Mouse (Mus musculus) kidney, embryonic 15.5 days (tissue): Measurements from ENCODE around the gene Relb. TPM values are rescaled to one million over a fixed set of nuclear protein-coding genes. Genes with fewer than 3 reads are reported as not detected.
A peak's percentile ranks its signal among the peaks of the same experiment; 100 is the strongest.

Source experiments
- ATAC-seq: fragments of 200-750 bp; cut with Nextera tagmentation; replicated peaks from 2 replicates; pipeline ENCODE4 v1.8.0; 2017; ENCODE audit warnings: moderate TSS enrichment; ENCODE audit not compliant: low FRiP score
- H3K27ac ChIP-seq: fragments of 300-500 bp; sonication (generic); 2 replicates; pipeline ENCODE4 v1.5.1; 2015; ENCODE audit warnings: mild to moderate bottlenecking, inconsistent platforms
- H3K27me3 ChIP-seq: fragments of 300-500 bp; sonication (generic); 2 replicates; pipeline ENCODE4 v1.6.1; 2015; ENCODE audit warnings: inconsistent platforms
- H3K36me3 ChIP-seq: fragments of 300-500 bp; sonication (generic); 2 replicates; pipeline ENCODE4 v1.6.1; 2015; ENCODE audit warnings: inconsistent platforms
- H3K4me1 ChIP-seq: fragments of 300-500 bp; sonication (generic); 2 replicates; pipeline ENCODE4 v1.6.1; 2015; ENCODE audit warnings: inconsistent platforms
- H3K4me2 ChIP-seq: fragments of 300-500 bp; sonication (generic); 2 replicates; pipeline ENCODE4 v1.6.1; 2015; ENCODE audit warnings: moderate library complexity, mild to moderate bottlenecking, inconsistent platforms
- H3K4me3 ChIP-seq: fragments of 300-500 bp; sonication (generic); replicated peaks from 2 replicates; pipeline ENCODE4 v1.5.1; 2015; ENCODE audit warnings: mild to moderate bottlenecking, inconsistent platforms
- H3K9ac ChIP-seq: fragments of 300-500 bp; sonication (generic); 2 replicates; pipeline ENCODE4 v1.6.1; 2015; ENCODE audit warnings: mild to moderate bottlenecking, inconsistent platforms
- H3K9me3 ChIP-seq: fragments of 300-500 bp; sonication (generic); replicated peaks from 2 replicates; pipeline ENCODE4 v1.6.1; 2016; ENCODE audit warnings: inconsistent platforms
- WGBS: fragments of 180-500 bp; shearing (Covaris S2); methylation state at CpG from one replicate; pipeline ENCODE4 v1.1.7; 2015; ENCODE audit warnings: mixed read lengths; 5-methylcytosine and 5-hydroxymethylcytosine counted together
- polyA plus RNA-seq: library from polyadenylated mRNA; unstranded; fragments of >200 nt; fragmentation: Nextera tagmentation; extraction: Ambion mirVana; gene quantifications from 2 replicates; pipeline ENCODE4 v1.2.1, GENCODE M21; 2015

Relb gene
- 8.8 and 10.0 TPM in 2 replicates for polyA plus RNA-seq

DNA sequence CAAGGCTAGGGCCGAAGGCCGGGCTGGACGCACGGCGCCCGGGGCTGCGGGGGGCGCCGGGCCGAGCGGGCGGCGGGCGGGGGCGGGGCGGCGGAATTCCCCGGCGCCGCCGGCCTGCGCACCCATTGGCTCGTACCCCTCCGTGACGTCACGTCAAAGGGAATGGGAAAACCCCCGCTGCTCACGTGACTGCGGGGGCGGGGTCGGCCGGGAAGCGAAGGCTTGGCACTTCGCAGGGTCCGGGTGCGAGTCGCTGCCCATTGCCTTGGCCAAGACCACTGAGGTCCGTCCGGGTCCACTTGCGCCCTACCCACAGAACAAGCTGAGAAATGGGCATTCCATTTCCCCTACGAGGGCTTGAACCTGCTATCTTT, at the start of gene Relb:
Gene Relb, minus strand, starts transcription at position 78 of the 374 bp plus-strand sequence.
- WGBS, result under 1% methylated on average over 39 of the region's 41 CpGs
- Histone ChIP-seq H3K36me3 (peaks cover 27% of the 10 kb centered on the region), H3K4me3 (peak within 1 kb of the TSS; percentile 69), H3K4me2 (peak within 1 kb of the TSS; percentile 90), H3K9me3 (no peaks in the 10 kb centered on the region), H3K9ac (peak within 1 kb of the TSS; percentile 41), H3K4me1 (peaks cover 12% of the 10 kb centered on the region; the same call in 1 of the 2 replicates), H3K27ac (peak within 1 kb of the TSS; percentile 85), H3K27me3 (no peaks in the 10 kb centered on the region)
- ATAC-seq, result peak; percentile 69; the same call in 1 of the 2 replicates

- H3K27ac ChIP-seq, result no peak overlapping the region
- H3K27me3 ChIP-seq, result no peaks in the 10 kb centered on the region
- no peak overlapping the region for H3K9ac ChIP-seq
- no peaks in the 10 kb centered on the region for H3K9me3 ChIP-seq
- no peaks in the 10 kb centered on the region for H3K36me3 ChIP-seq
- H3K4me1 ChIP-seq, result 0 out of 2 replicates have a peak, but pooled peaks cover 3% of the 10 kb centered on the region
- no peak overlapping the region for H3K4me3 ChIP-seq
- ATAC-seq, result no peak
- 85% methylated on average over 3 of the region's 3 CpGs for WGBS
- H3K4me2 ChIP-seq, result no peak overlapping the region
Observed at GRCm38 (mm10) chr7:19678901-19679300, 49.7 kb upstream of the Relb start.

- Histone ChIP-seq H3K4me2 (no peak within 1 kb of the TSS), H3K9me3 (no peaks in the 10 kb centered on the region), H3K27me3 (no peaks in the 10 kb centered on the region), H3K4me1 (no peaks in the 10 kb centered on the region), H3K36me3 (no peaks in the 10 kb centered on the region), H3K27ac (no peak within 1 kb of the TSS), H3K9ac (no peak within 1 kb of the TSS), H3K4me3 (no peak within 1 kb of the TSS)
- WGBS, result 61% methylated on average over 8 of the region's 8 CpGs
- ATAC-seq, result no peak
Observed at GRCm38 (mm10) chr7:19677872-19678271, 48.6 kb upstream of the Relb start, which contains the start of gene Apoc2. Gene Apoc2 (minus strand): TSS chr7:19677941.

DNA sequence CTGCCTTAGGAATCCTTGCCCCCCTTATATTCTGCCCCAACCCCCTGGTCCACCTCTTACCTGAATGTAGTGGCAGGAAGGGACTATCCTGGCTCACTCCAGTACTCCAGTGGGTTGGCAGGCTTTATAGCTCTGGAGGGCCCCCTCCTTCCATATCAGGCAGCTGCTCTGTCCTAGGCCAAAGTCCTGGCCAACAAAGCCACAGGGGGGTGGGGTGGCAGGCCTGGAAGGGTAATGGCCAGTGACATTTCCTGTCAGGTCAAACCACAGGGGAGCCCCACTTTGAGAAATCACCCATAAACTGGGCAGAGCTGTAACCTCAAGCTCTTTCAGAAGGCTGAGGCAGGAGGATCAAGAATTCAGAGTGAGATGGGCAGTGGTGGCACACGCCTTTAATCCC, 47.4 kb upstream of the Relb start:
- WGBS, result 72% methylated on average over 1 of the region's 1 CpGs
- Histone ChIP-seq H3K4me2 (no peak overlapping the region), H3K27me3 (no peaks in the 10 kb centered on the region), H3K4me1 (no peaks in the 10 kb centered on the region), H3K27ac (no peak overlapping the region), H3K36me3 (no peaks in the 10 kb centered on the region), H3K9ac (no peak overlapping the region), H3K4me3 (no peak overlapping the region), H3K9me3 (no peaks in the 10 kb centered on the region)
- no peak for ATAC-seq

- Histone ChIP-seq H3K9ac (no peak overlapping the region), H3K9me3 (no peaks in the 10 kb centered on the region), H3K4me2 (no peak overlapping the region), H3K27me3 (no peaks in the 10 kb centered on the region), H3K4me3 (no peak overlapping the region), H3K4me1 (no peaks in the 10 kb centered on the region), H3K36me3 (no peaks in the 10 kb centered on the region), H3K27ac (no peak overlapping the region)
- ATAC-seq, result no peak
- 83% methylated on average over 10 of the region's 10 CpGs for WGBS
Observed at GRCm38 (mm10) chr7:19675824-19676223, 46.6 kb upstream of the Relb start.

GRCm38 (mm10) chr7:19673083-19673699, 44.0 kb upstream of the Relb start:
- H3K9me3 ChIP-seq, result no peaks in the 10 kb centered on the region
- H3K27me3 ChIP-seq, result no peaks in the 10 kb centered on the region
- WGBS, result 61% methylated on average over 14 of the region's 14 CpGs
- no peak overlapping the region for H3K4me3 ChIP-seq
- no peak overlapping the region for H3K4me2 ChIP-seq
- no peak overlapping the region for H3K27ac ChIP-seq
- no peak for ATAC-seq
- H3K4me1 ChIP-seq, result peaks cover 5% of the 10 kb centered on the region
- H3K9ac ChIP-seq, result no peak overlapping the region
- H3K36me3 ChIP-seq, result no peaks in the 10 kb centered on the region

- Histone ChIP-seq H3K27me3 (no peaks in the 10 kb centered on the region), H3K4me1 (peaks cover 6% of the 10 kb centered on the region), H3K27ac (no peak overlapping the region), H3K4me3 (no peak overlapping the region), H3K36me3 (no peaks in the 10 kb centered on the region), H3K9me3 (no peaks in the 10 kb centered on the region), H3K4me2 (no peak overlapping the region), H3K9ac (no peak overlapping the region)
- no peak for ATAC-seq
- WGBS, result 68% methylated on average over 10 of the region's 10 CpGs
Observed at GRCm38 (mm10) chr7:19671511-19671910, 42.3 kb upstream of the Relb start.

DNA sequence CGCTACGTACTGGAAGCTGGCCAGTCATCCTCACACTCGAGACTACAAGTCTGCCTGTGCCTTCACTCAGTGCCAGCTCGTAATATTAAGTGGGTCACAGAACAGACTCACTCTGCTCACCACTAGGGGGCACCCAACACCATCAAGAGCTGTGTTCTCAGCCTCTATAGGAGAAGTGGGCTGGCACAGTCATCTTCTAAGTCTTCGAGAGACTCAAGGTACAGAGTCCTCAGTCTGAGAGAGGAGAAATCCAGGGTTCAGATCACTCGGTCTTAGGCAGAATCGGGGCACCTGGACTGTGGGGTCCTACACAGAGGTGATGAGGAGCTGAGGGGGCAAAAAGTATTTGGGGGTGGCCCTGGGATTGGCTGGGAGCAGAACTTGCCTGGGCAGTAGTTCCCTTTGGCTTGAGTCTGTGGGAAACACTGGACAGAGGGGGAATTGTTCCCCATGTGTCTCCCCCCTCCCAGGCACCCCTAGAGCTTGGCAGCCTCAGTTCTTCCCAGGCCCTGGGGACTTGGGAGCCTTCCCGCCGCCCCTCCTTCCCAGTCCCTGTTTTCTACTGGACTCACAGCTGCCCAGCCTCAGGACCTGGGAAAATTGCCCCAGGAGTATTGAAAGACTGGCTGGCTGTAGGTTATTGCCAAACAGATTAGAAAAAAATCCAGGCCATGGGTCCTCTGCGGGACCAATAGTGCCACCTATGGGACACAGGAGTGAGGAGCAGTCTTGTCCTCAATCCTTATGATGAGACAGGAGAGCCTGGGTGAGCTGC, 39.9 kb upstream of the Relb start:
- Histone ChIP-seq H3K4me3 (peak overlapping the region; percentile 15), H3K27ac (peak overlapping the region; percentile 78), H3K36me3 (no peaks in the 10 kb centered on the region), H3K9me3 (no peaks in the 10 kb centered on the region), H3K4me1 (peaks cover 16% of the 10 kb centered on the region), H3K9ac (peak overlapping the region; percentile 27; the same call in 1 of the 2 replicates), H3K27me3 (no peaks in the 10 kb centered on the region), H3K4me2 (peak overlapping the region; percentile 45)
- 2% methylated on average over 10 of the region's 10 CpGs for WGBS
- ATAC-seq, result peak; percentile 79

DNA sequence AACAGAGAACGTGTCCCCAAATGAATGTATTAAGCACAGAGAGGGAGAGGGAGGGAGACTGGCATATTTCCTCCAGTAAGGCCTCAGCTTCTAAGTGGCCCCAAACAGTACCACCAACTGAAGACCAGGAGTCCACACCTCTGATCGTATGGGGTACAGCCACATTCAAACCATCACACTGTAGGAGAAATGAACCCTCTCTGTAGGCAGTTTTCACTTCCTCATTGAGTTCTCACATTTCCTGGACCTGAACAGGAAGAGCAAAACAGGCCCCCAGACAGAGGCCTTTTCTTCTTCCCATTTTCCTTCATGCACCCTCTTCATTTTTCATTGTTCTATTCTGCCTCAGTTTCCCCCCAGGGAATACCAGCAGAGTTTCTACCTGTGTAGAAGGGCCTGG, 38.2 kb upstream of the Relb start:
- no peak overlapping the region for H3K4me2 ChIP-seq
- peaks cover 32% of the 10 kb centered on the region for H3K4me1 ChIP-seq
- no peaks in the 10 kb centered on the region for H3K27me3 ChIP-seq
- no peaks in the 10 kb centered on the region for H3K9me3 ChIP-seq
- H3K36me3 ChIP-seq, result 0 out of 2 replicates have a peak, but pooled peaks cover 6% of the 10 kb centered on the region
- H3K27ac ChIP-seq, result no peak overlapping the region
- 74% methylated on average over 2 of the region's 2 CpGs for WGBS
- H3K9ac ChIP-seq, result no peak overlapping the region
- no peak overlapping the region for H3K4me3 ChIP-seq
- no peak for ATAC-seq

DNA sequence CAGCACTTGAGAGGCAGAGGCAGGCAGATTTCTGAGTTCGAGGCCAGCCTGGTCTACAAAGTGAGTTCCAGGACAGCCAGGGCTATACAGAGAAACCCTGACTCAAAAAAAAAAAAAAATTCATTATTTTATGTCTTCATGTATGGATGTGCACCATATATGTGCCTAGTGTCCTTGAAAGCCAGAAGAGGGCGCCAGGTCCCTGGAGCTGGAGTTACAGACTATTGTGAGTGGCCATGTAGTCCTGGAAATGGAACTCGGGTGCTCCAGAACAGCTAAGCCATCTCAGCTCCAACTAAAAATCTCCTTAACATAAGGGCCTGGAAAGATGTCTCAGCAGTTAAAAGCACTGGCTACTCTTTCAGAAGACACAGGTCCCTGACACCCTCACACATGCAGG, 37.5 kb upstream of the Relb start:
- WGBS, result 69% methylated on average over 3 of the region's 3 CpGs
- Histone ChIP-seq H3K36me3 (peaks cover 10% of the 10 kb centered on the region), H3K27ac (no peak overlapping the region), H3K4me3 (no peak overlapping the region), H3K9ac (no peak overlapping the region), H3K4me1 (peaks cover 32% of the 10 kb centered on the region), H3K4me2 (no peak overlapping the region), H3K27me3 (no peaks in the 10 kb centered on the region), H3K9me3 (no peaks in the 10 kb centered on the region)
- no peak for ATAC-seq

DNA sequence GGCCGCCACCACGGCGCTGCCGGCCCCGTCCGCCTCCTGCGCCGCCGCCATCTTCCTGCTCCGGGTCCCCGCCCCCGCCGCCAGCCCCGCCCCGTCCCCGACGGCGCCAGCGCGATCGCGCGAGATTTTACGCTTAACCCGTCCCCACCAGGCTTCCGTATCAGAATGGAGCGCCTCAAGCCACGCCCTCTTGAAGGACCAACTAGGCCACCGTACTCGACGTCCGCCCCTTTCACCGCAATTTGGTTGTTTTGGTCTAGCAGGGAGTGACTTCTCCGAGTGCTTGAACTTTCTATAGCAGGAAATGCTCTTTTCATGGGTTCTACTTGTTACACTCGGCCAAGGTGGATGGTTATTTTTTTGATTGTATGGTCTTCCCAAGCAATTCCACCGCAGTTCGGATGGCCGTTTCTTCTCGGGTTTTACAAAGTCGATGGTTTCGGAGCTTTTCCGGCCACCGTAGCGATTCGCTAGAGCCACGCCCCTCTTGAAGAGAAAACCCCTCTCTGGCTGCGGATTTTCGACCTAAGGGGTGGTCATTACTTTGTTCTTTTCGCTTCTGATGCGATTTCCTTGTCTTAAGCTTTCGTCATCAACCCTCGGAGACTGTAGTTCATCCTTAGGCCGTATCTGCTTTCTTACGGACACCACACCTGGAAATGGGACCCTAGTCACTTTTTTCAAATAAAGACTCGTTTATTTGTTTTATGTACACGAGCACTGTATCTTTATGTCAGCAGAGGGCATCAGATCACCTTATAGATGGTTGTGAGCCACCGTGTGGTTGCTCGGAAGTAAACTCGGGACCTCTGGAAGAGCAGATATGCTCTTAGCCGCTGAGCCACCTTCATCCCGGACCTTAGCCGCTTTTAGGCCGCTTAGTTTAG, 36.0 kb upstream of the Relb start, which contains the start of gene Clptm1:
Gene Clptm1, minus strand, starts transcription at position 79 of the 887 bp plus-strand sequence.
- Histone ChIP-seq H3K9me3 (no peaks in the 10 kb centered on the region), H3K27me3 (no peaks in the 10 kb centered on the region), H3K36me3 (peaks cover 22% of the 10 kb centered on the region), H3K4me3 (peak within 1 kb of the TSS; percentile 100), H3K27ac (peak within 1 kb of the TSS; percentile 98), H3K9ac (peak within 1 kb of the TSS; percentile 99), H3K4me2 (peak within 1 kb of the TSS; percentile 79), H3K4me1 (peaks cover 32% of the 10 kb centered on the region)
- WGBS, result under 1% methylated on average over 62 of the region's 63 CpGs
- peak; percentile 85 for ATAC-seq
